Mouse (Mus musculus): ENCODE results near the gene Zdhhc11.

DNA sequence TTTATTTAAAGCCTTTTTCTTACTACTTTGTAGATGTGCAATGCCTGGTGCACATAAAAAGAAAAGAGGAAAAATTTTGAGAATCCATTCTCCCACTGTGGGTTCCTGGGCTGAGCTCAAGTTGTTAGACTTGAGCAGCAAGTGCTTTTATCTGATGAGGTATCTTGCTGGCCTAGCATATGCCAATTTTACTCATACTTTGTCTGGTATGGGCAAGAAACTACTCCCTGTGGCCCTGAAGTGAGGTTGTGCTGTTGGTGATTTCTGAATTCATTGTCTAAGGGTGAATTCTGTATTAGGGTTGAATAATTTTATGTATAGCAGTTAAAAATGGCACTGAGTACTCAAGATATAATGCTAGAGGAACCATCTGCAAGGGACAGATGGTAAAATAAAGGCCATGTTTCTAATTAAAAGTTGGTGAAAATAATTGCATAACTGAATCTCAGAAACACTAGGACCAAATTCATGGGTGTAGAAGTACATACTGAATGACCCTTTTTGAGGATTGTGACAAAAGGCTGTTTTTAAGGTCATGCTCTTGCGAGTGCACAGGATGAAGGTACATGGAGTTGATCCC is 10.0 kb upstream of the Zdhhc11 start:
- TF ChIP-seq CTCF (IDR thresholded peaks at IDR 0.05; ENCODE audit: low read depth, low read length) (no peak), POLR2A (IDR thresholded peaks at IDR 0.05; ENCODE audit: extremely low read depth, insufficient read depth, low read length) (no peak)

All from liver, adult 2 months (tissue).